Mouse (Mus musculus) lung, postnatal 0 days (tissue): ENCODE measurements at regions not wholly inside any gene's neighbourhood (a gene's known extent, or its start where the extent isn't known, plus 50 kb on each side); places are given as distances from the start of the nearest gene placed in this dataset.

Experiments
- CTCF ChIP-seq: IDR thresholded peaks from 2 replicates; pipeline ENCODE4 v1.5.1; 2016; ENCODE audit warnings: antibody characterized with exemption, mild to moderate bottlenecking
- EP300 ChIP-seq: IDR thresholded peaks from 2 replicates; pipeline ENCODE4 v1.6.1; 2016; ENCODE audit warnings: antibody characterized with exemption, mild to moderate bottlenecking, control low read depth

GRCm38 (mm10) chr8:116192096-116192495, 312.7 kb upstream of the Dynlrb2 start:
- TF ChIP-seq CTCF (no peak), EP300 (no peak)
